Mouse (Mus musculus): ENCODE data around the gene Mucl3. TPM values are rescaled to one million over a fixed set of nuclear protein-coding genes. Genes with fewer than 3 reads are reported as not detected.

The Mucl3 gene
- polyA plus RNA-seq, 2 experiments = not detected

- WGBS (ENCODE audit: insufficient replicate concordance) = 45% methylated on average over 4 of the region's 4 CpGs
Observed at GRCm38 (mm10) chr17:35617127-35617526, 26.4 kb downstream of the Mucl3 start.

GRCm38 (mm10) chr17:35601736-35602354 is 41.6 kb downstream of the Mucl3 start:
- Histone ChIP-seq H3K4me1 (replicated peaks; ENCODE audit: control insufficient read depth in 2 of 2, insufficient read depth in 2 of 2, low read length in 1 of 2) (no peaks in the 10 kb centered on the region), H3K27ac (no peak overlapping the region), H3K9me3 (ENCODE audit: control insufficient read depth, low read length) (no peaks in the 10 kb centered on the region), H3K4me2 (ENCODE audit: low read depth) (no peak overlapping the region), H3K9ac (replicated peaks) (no peak overlapping the region), H3K4me3 (ENCODE audit: insufficient read depth in 1 of 2, low read depth in 2 of 2, low read length in 2 of 2) (no peak overlapping the region), H3K36me3 (replicated peaks; ENCODE audit: control insufficient read depth, insufficient read depth, low read depth) (no peaks in the 10 kb centered on the region), H3K27me3 (ENCODE audit: control insufficient read depth, insufficient read depth, low read length) (no peaks in the 10 kb centered on the region)
- DNase-seq (ENCODE audit: low read depth in 3 of 3, low spot score in 3 of 3) (no peak), ATAC-seq (ENCODE audit: insufficient read depth) (no peak)
- WGBS (ENCODE audit: insufficient replicate concordance) = 41% methylated on average over 8 of the region's 8 CpGs
- TF ChIP-seq CTCF (IDR thresholded peaks at IDR 0.05; ENCODE audit: low read depth) = no peak
- TF ChIP-seq EP300 (IDR thresholded peaks at IDR 0.05; ENCODE audit: low read depth) = no peak

More at GRCm38 (mm10) chr17:35617127-35617526, 26.4 kb downstream of the Mucl3 start:
- Histone ChIP-seq H3K4me3 (ENCODE audit: insufficient read depth in 1 of 2, low read depth in 2 of 2, low read length in 2 of 2) (no peak overlapping the region), H3K27ac (no peak overlapping the region), H3K27me3 (ENCODE audit: control insufficient read depth, insufficient read depth, low read length) (no peaks in the 10 kb centered on the region), H3K36me3 (replicated peaks; ENCODE audit: control insufficient read depth, insufficient read depth, low read depth) (no peaks in the 10 kb centered on the region), H3K4me2 (ENCODE audit: low read depth) (no peak overlapping the region), H3K9me3 (ENCODE audit: control insufficient read depth, low read length) (no peaks in the 10 kb centered on the region), H3K4me1 (replicated peaks; ENCODE audit: control insufficient read depth in 2 of 2, insufficient read depth in 2 of 2, low read length in 1 of 2) (no peaks in the 10 kb centered on the region), H3K9ac (replicated peaks) (no peak overlapping the region)
- DNase-seq (ENCODE audit: low read depth in 3 of 3, low spot score in 3 of 3) = no peak
- ATAC-seq (ENCODE audit: insufficient read depth) = no peak
- TF ChIP-seq CTCF (IDR thresholded peaks at IDR 0.05; ENCODE audit: low read depth) (no peak), EP300 (IDR thresholded peaks at IDR 0.05; ENCODE audit: low read depth) (no peak)

GRCm38 (mm10) chr17:35601249-35601648 is 42.2 kb downstream of the Mucl3 start, which contains the start of gene Sfta2:
Gene Sfta2 (plus strand): TSS chr17:35601549.
- Histone ChIP-seq H3K9ac (replicated peaks) (no peak within 1 kb of the TSS), H3K27me3 (ENCODE audit: control insufficient read depth, insufficient read depth, low read length) (no peaks in the 10 kb centered on the region), H3K4me1 (replicated peaks; ENCODE audit: control insufficient read depth in 2 of 2, insufficient read depth in 2 of 2, low read length in 1 of 2) (no peaks in the 10 kb centered on the region), H3K4me3 (ENCODE audit: insufficient read depth in 1 of 2, low read depth in 2 of 2, low read length in 2 of 2) (no peak within 1 kb of the TSS), H3K36me3 (replicated peaks; ENCODE audit: control insufficient read depth, insufficient read depth, low read depth) (no peaks in the 10 kb centered on the region), H3K27ac (no peak within 1 kb of the TSS), H3K4me2 (ENCODE audit: low read depth) (no peak within 1 kb of the TSS), H3K9me3 (ENCODE audit: control insufficient read depth, low read length) (no peaks in the 10 kb centered on the region)
- ATAC-seq (ENCODE audit: insufficient read depth) (no peak), DNase-seq (ENCODE audit: low read depth in 3 of 3, low spot score in 3 of 3) (no peak)
- WGBS (ENCODE audit: insufficient replicate concordance) = 50% methylated on average over 2 of the region's 2 CpGs
- no peak for TF ChIP-seq EP300 (IDR thresholded peaks at IDR 0.05; ENCODE audit: low read depth)
- no peak for TF ChIP-seq CTCF (IDR thresholded peaks at IDR 0.05; ENCODE audit: low read depth)

- Histone ChIP-seq H3K9ac (replicated peaks) (no peak overlapping the region), H3K27ac (no peak overlapping the region), H3K9me3 (ENCODE audit: control insufficient read depth, low read length) (no peaks in the 10 kb centered on the region), H3K4me2 (ENCODE audit: low read depth) (no peak overlapping the region), H3K4me3 (ENCODE audit: insufficient read depth in 1 of 2, low read depth in 2 of 2, low read length in 2 of 2) (no peak overlapping the region), H3K36me3 (replicated peaks; ENCODE audit: control insufficient read depth, insufficient read depth, low read depth) (no peaks in the 10 kb centered on the region), H3K4me1 (replicated peaks; ENCODE audit: control insufficient read depth in 2 of 2, insufficient read depth in 2 of 2, low read length in 1 of 2) (no peaks in the 10 kb centered on the region), H3K27me3 (ENCODE audit: control insufficient read depth, insufficient read depth, low read length) (no peaks in the 10 kb centered on the region)
- ATAC-seq (ENCODE audit: insufficient read depth) (no peak), DNase-seq (ENCODE audit: low read depth in 3 of 3, low spot score in 3 of 3) (no peak)
- WGBS (ENCODE audit: insufficient replicate concordance) = 71% methylated on average over 3 of the region's 3 CpGs
- TF ChIP-seq EP300 (IDR thresholded peaks at IDR 0.05; ENCODE audit: low read depth) = no peak
- TF ChIP-seq CTCF (IDR thresholded peaks at IDR 0.05; ENCODE audit: low read depth) = no peak
Observed at GRCm38 (mm10) chr17:35597399-35597798, 46.1 kb downstream of the Mucl3 start.

GRCm38 (mm10) chr17:35594456-35594855 is 49.0 kb downstream of the Mucl3 start:
- ATAC-seq (ENCODE audit: insufficient read depth) (no peak), DNase-seq (ENCODE audit: low read depth in 3 of 3, low spot score in 3 of 3) (no peak)
- no peaks in the 10 kb centered on the region for H3K9me3 ChIP-seq (ENCODE audit: control insufficient read depth, low read length)
- no peak overlapping the region for H3K4me3 ChIP-seq (ENCODE audit: insufficient read depth in 1 of 2, low read depth in 2 of 2, low read length in 2 of 2)
- no peaks in the 10 kb centered on the region for H3K36me3 ChIP-seq (replicated peaks; ENCODE audit: control insufficient read depth, insufficient read depth, low read depth)
- no peaks in the 10 kb centered on the region for H3K27me3 ChIP-seq (ENCODE audit: control insufficient read depth, insufficient read depth, low read length)
- TF ChIP-seq CTCF (IDR thresholded peaks at IDR 0.05; ENCODE audit: low read depth) (no peak), EP300 (IDR thresholded peaks at IDR 0.05; ENCODE audit: low read depth) (no peak)
- no peaks in the 10 kb centered on the region for H3K4me1 ChIP-seq (replicated peaks; ENCODE audit: control insufficient read depth in 2 of 2, insufficient read depth in 2 of 2, low read length in 1 of 2)
- H3K9ac ChIP-seq (replicated peaks) = no peak overlapping the region
- WGBS (ENCODE audit: insufficient replicate concordance) = 60% methylated on average over 7 of the region's 7 CpGs
- H3K4me2 ChIP-seq (ENCODE audit: low read depth) = no peak overlapping the region
- H3K27ac ChIP-seq = no peak overlapping the region
